Mouse (Mus musculus) thymus, adult 2 months (tissue): ENCODE data around the gene Fanci.

Experiments
- CTCF ChIP-seq: fragments of 200-500 bp; IDR thresholded peaks from 2 replicates; pipeline ENCODE4 v1.5.1; 2012; ENCODE audit warnings: mild to moderate bottlenecking, control low read depth, low read length, moderate library complexity, borderline replicate concordance; ENCODE audit not compliant: control insufficient read depth, poor library complexity, insufficient read depth; ENCODE audit errors: extremely low read depth
- POLR2A ChIP-seq: fragments of 200-500 bp; IDR thresholded peaks from 2 replicates; pipeline ENCODE4 v1.6.1; 2012; ENCODE audit warnings: mild to moderate bottlenecking, low read length, control low read depth, moderate library complexity; ENCODE audit not compliant: control insufficient read depth, poor library complexity, insufficient read depth; ENCODE audit errors: extremely low read depth

DNA sequence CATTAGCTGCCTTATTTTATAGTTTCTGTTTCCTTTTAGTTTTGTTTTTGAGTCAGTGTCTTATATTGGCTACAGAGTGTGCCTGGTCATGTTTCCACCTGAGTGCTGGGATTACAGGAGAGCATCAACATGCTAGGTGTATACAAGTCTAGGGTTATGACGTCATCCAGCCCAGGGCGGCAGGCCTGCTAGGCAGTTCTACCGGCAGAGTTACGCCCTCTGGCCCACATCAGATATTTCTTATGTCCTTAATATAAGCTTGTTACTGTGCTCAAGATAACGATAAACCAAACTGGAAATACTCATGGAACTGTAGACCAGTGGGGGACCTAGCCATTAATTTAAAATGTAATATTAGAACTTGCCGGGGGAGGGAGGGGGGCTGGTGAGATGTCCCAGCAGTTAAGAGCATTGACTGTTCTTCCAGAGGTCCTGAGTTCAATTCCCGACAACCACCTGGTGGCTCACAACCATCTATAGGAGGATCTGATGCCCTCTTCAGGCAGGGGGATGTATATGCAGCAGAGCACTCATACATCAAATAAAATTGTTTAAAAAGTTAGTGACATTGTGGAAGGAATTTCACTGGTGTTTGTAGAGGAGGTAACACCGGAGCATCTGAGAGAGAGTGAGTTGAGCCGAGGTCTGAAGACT is 1.3 kb downstream of the Fanci start:
- TF ChIP-seq POLR2A (no peak), CTCF (no peak)
